Comparison of ENCODE assay signal across 22 mouse cellular contexts in genomic region chr15:101352706-101353465, GRCm38 (mm10). TPM values are rescaled to one million over a fixed set of nuclear protein-coding genes. Genes with fewer than 3 reads are reported as not detected.
DNase-seq lines count a peak whose midpoint lies in the region; ATAC-seq lines count a peak whose summit lies in the region.
"Had no signal": no experiment of that assay in that cellular context is flagged by ENCODE, and none has a peak within 500 bp of the region (broad histone marks: within the 10 kb centered on the region; RNA-seq: fewer than 3 reads in every experiment).

No protein-coding gene starts in this region.

- WGBS in embryonic facial prominence, embryonic 12.5 days: 43% methylated on average over 10 of the region's 10 CpGs
- 53% methylated on average over 10 of the region's 10 CpGs for WGBS in embryonic facial prominence, embryonic 10.5 days
- WGBS in midbrain, embryonic 11.5 days: 56% methylated on average over 10 of the region's 10 CpGs
- WGBS in midbrain, embryonic 16.5 days: 52% methylated on average over 10 of the region's 10 CpGs
- 57% methylated on average over 10 of the region's 10 CpGs for WGBS in forebrain, embryonic 12.5 days

- H3K4me1 ChIP-seq in embryonic facial prominence, embryonic 12.5 days: peaks cover 5% of the 10 kb centered on the region
- H3K4me1 ChIP-seq in embryonic facial prominence, embryonic 10.5 days: peaks cover 17% of the 10 kb centered on the region
- H3K4me1 ChIP-seq in midbrain, embryonic 11.5 days (ENCODE audit: control insufficient read depth, insufficient read depth, low read length): no peaks in the 10 kb centered on the region
- H3K4me1 ChIP-seq in midbrain, embryonic 16.5 days (ENCODE audit: control insufficient read depth, insufficient read depth, low read length): no peaks in the 10 kb centered on the region
- no peaks in the 10 kb centered on the region for H3K4me1 ChIP-seq in forebrain, embryonic 12.5 days
- H3K4me1 ChIP-seq: neural tube, embryonic 12.5 days had no signal

- H3K27me3 ChIP-seq in embryonic facial prominence, embryonic 12.5 days: no peaks in the 10 kb centered on the region
- peaks cover 24% of the 10 kb centered on the region for H3K27me3 ChIP-seq in embryonic facial prominence, embryonic 10.5 days (replicated peaks; ENCODE audit: low read depth, poor library complexity, severe bottlenecking)
- H3K27me3 ChIP-seq in midbrain, embryonic 11.5 days (ENCODE audit: control insufficient read depth, insufficient read depth, low read length): no peaks in the 10 kb centered on the region
- no peaks in the 10 kb centered on the region for H3K27me3 ChIP-seq in midbrain, embryonic 16.5 days (ENCODE audit: control insufficient read depth, insufficient read depth, low read depth, low read length)
- no peaks in the 10 kb centered on the region; the same call in 1 of the 2 replicates for H3K27me3 ChIP-seq in forebrain, embryonic 12.5 days
- H3K27me3 ChIP-seq: heart, embryonic 15.5 days; hindbrain, embryonic 12.5 days; neural tube, embryonic 12.5 days had no signal

- H3K9ac ChIP-seq in embryonic facial prominence, embryonic 12.5 days: no peak overlapping the region
- H3K9ac ChIP-seq in midbrain, embryonic 11.5 days (ENCODE audit: low read length): no peak overlapping the region
- H3K9ac ChIP-seq in midbrain, embryonic 16.5 days (ENCODE audit: low read depth, low read length): no peak overlapping the region
- no peak overlapping the region for H3K9ac ChIP-seq in forebrain, embryonic 12.5 days
- H3K9ac ChIP-seq: heart, embryonic 15.5 days; hindbrain, embryonic 12.5 days; limb, embryonic 12.5 days; liver, embryonic 14.5 days; neural tube, embryonic 12.5 days had no signal

- no peak overlapping the region for H3K4me2 ChIP-seq in embryonic facial prominence, embryonic 12.5 days (replicated peaks)
- H3K4me2 ChIP-seq in midbrain, embryonic 11.5 days: no peak overlapping the region
- no peak overlapping the region for H3K4me2 ChIP-seq in midbrain, embryonic 16.5 days (ENCODE audit: low read length)
- no peak overlapping the region for H3K4me2 ChIP-seq in forebrain, embryonic 12.5 days
- H3K4me2 ChIP-seq: heart, embryonic 15.5 days; hindbrain, embryonic 12.5 days; limb, embryonic 12.5 days; neural tube, embryonic 12.5 days had no signal

- H3K4me3 ChIP-seq in embryonic facial prominence, embryonic 12.5 days: no peak overlapping the region
- no peak overlapping the region for H3K4me3 ChIP-seq in embryonic facial prominence, embryonic 10.5 days
- H3K4me3 ChIP-seq in midbrain, embryonic 11.5 days (ENCODE audit: low read depth, low read length): no peak overlapping the region
- H3K4me3 ChIP-seq in midbrain, embryonic 16.5 days (ENCODE audit: low read depth, low read length): no peak overlapping the region
- no peak overlapping the region for H3K4me3 ChIP-seq in forebrain, embryonic 12.5 days (replicated peaks)
- H3K4me3 ChIP-seq: heart, embryonic 15.5 days; hindbrain, embryonic 12.5 days; left cerebral cortex, adult 2 months; limb, embryonic 12.5 days; neural tube, embryonic 12.5 days had no signal

- H3K27ac ChIP-seq in embryonic facial prominence, embryonic 12.5 days: 0 out of 2 replicates have a peak overlapping the region, but pooled peaks have one; percentile 2
- H3K27ac ChIP-seq in embryonic facial prominence, embryonic 10.5 days (replicated peaks): no peak overlapping the region; the same call in 1 of the 2 replicates
- H3K27ac ChIP-seq in midbrain, embryonic 11.5 days (ENCODE audit: low read depth, low read length): no peak overlapping the region
- H3K27ac ChIP-seq in midbrain, embryonic 16.5 days (ENCODE audit: low read length): no peak overlapping the region
- H3K27ac ChIP-seq in forebrain, embryonic 12.5 days: no peak overlapping the region
- H3K27ac ChIP-seq: heart, embryonic 15.5 days; hindbrain, embryonic 12.5 days; left cerebral cortex, adult 2 months; limb, embryonic 12.5 days; liver, embryonic 14.5 days; neural tube, embryonic 12.5 days had no signal

- no peak for DNase-seq in embryonic facial prominence, embryonic 10.5 days (ENCODE audit: low spot score)
- DNase-seq in midbrain, embryonic 11.5 days (ENCODE audit: low spot score, missing footprints): peak; percentile 82
- DNase-seq in cerebellum, postnatal 10 days: peak; percentile 67 to 76
- no peak for DNase-seq in left cerebral cortex, postnatal 10 days (ENCODE audit: extremely low spot score in 1 of 2, low spot score in 2 of 2)
- DNase-seq in frontal cortex, postnatal 25 days (ENCODE audit: low spot score in 2 of 2): no peak
- DNase-seq: adrenal gland, postnatal 14 days; kidney, postnatal 10 days; spleen, adult 18-20 months; thymus, postnatal 25 days had no signal

- ATAC-seq in embryonic facial prominence, embryonic 12.5 days (ENCODE audit: insufficient number of reproducible peaks, insufficient read depth, low FRiP score, low TSS enrichment): no peak
- ATAC-seq in midbrain, embryonic 11.5 days (ENCODE audit: low FRiP score): no peak
- no peak for ATAC-seq in midbrain, embryonic 16.5 days
- ATAC-seq in forebrain, embryonic 12.5 days (ENCODE audit: low FRiP score): no peak
- ATAC-seq: forebrain, embryonic 14.5 days; lung, postnatal 0 days had no signal

- intact Hi-C loops in left cerebral cortex, postnatal 10 days (cut with DNase I): no loop called here

- no peaks in the 10 kb centered on the region for H3K36me3 ChIP-seq in embryonic facial prominence, embryonic 12.5 days
- no peaks in the 10 kb centered on the region for H3K36me3 ChIP-seq in embryonic facial prominence, embryonic 10.5 days (replicated peaks)
- no peaks in the 10 kb centered on the region for H3K36me3 ChIP-seq in midbrain, embryonic 11.5 days (ENCODE audit: control insufficient read depth, insufficient read depth, low read length)
- no peaks in the 10 kb centered on the region for H3K36me3 ChIP-seq in midbrain, embryonic 16.5 days (ENCODE audit: control insufficient read depth, insufficient read depth, low read length)
- H3K36me3 ChIP-seq in forebrain, embryonic 12.5 days (replicated peaks): no peaks in the 10 kb centered on the region
- H3K36me3 ChIP-seq: heart, embryonic 15.5 days; hindbrain, embryonic 12.5 days; limb, embryonic 12.5 days; neural tube, embryonic 12.5 days had no signal

- H3K9me3 ChIP-seq in embryonic facial prominence, embryonic 12.5 days: no peaks in the 10 kb centered on the region
- H3K9me3 ChIP-seq in embryonic facial prominence, embryonic 10.5 days: no peaks in the 10 kb centered on the region
- H3K9me3 ChIP-seq in midbrain, embryonic 11.5 days (ENCODE audit: control insufficient read depth, low read length): no peaks in the 10 kb centered on the region
- no peaks in the 10 kb centered on the region for H3K9me3 ChIP-seq in midbrain, embryonic 16.5 days (replicated peaks; ENCODE audit: control insufficient read depth, low read length, poor library complexity, severe bottlenecking)
- no peaks in the 10 kb centered on the region for H3K9me3 ChIP-seq in forebrain, embryonic 12.5 days
- H3K9me3 ChIP-seq: heart, embryonic 15.5 days; hindbrain, embryonic 12.5 days; limb, embryonic 12.5 days; neural tube, embryonic 12.5 days had no signal

RNA-seq across cellular contexts. Expression of gene Krt80, which starts 17.1 kb away (rescaled TPM):
- 0.35 and 0.45 TPM in 2 replicates for polyA plus RNA-seq in embryonic facial prominence, embryonic 12.5 days (2016; fragmentation: Nextera tagmentation; extraction: Ambion mirVana)
- 0.04 and 0.16 TPM in 2 replicates for polyA plus RNA-seq in embryonic facial prominence, embryonic 10.5 days (2016; fragmentation: Nextera tagmentation; extraction: Ambion mirVana)
- not detected in 2 replicates for polyA plus RNA-seq in midbrain, embryonic 11.5 days (2014; fragmentation: Nextera tagmentation; extraction: Ambion mirVana)
- polyA plus RNA-seq in midbrain, embryonic 16.5 days (2015; fragmentation: Nextera tagmentation; extraction: Ambion mirVana): 0.10 TPM in 2 replicates
- under 1 TPM; 0.54 to 0.81 TPM for total RNA-seq in left cerebral cortex, postnatal 10 days (2021)
- polyA plus RNA-seq in forebrain, embryonic 12.5 days (2016; fragmentation: Nextera tagmentation; extraction: Ambion mirVana): not detected in 2 replicates
- total RNA-seq: CH12.LX had no signal
- polyA plus RNA-seq: forebrain, embryonic 14.5 days; neural tube, embryonic 12.5 days had no signal

RNA-seq across cellular contexts. Expression of gene Krt7, which starts 58.0 kb away (rescaled TPM):
- polyA plus RNA-seq in embryonic facial prominence, embryonic 12.5 days (2016; fragmentation: Nextera tagmentation; extraction: Ambion mirVana): 14.2 and 15.7 TPM in 2 replicates
- polyA plus RNA-seq in embryonic facial prominence, embryonic 10.5 days (2016; fragmentation: Nextera tagmentation; extraction: Ambion mirVana): 16.2 and 17.4 TPM in 2 replicates
- polyA plus RNA-seq in midbrain, embryonic 11.5 days (2014; fragmentation: Nextera tagmentation; extraction: Ambion mirVana): 4.2 and 7.2 TPM in 2 replicates
- polyA plus RNA-seq in midbrain, embryonic 16.5 days (2015; fragmentation: Nextera tagmentation; extraction: Ambion mirVana): 0.34 and 1.1 TPM in 2 replicates
- not detected for total RNA-seq in left cerebral cortex, postnatal 10 days (2021)
- 3.9 and 6.4 TPM in 2 replicates for polyA plus RNA-seq in forebrain, embryonic 12.5 days (2016; fragmentation: Nextera tagmentation; extraction: Ambion mirVana)

RNA-seq across cellular contexts. Expression of gene 6030408B16Rik, which starts 59.9 kb away (rescaled TPM):
- polyA plus RNA-seq in embryonic facial prominence, embryonic 12.5 days (2016; fragmentation: Nextera tagmentation; extraction: Ambion mirVana): 1.0 and 1.1 TPM in 2 replicates
- 0.59 and 0.71 TPM in 2 replicates for polyA plus RNA-seq in embryonic facial prominence, embryonic 10.5 days (2016; fragmentation: Nextera tagmentation; extraction: Ambion mirVana)
- 0.33 TPM in 1 of 2 replicates, not detected in the other for polyA plus RNA-seq in midbrain, embryonic 11.5 days (2014; fragmentation: Nextera tagmentation; extraction: Ambion mirVana)
- 0.19 and 0.26 TPM in 2 replicates for polyA plus RNA-seq in midbrain, embryonic 16.5 days (2015; fragmentation: Nextera tagmentation; extraction: Ambion mirVana)
- total RNA-seq in left cerebral cortex, postnatal 10 days (2021): under 1 TPM in 1 of 2 experiments, not detected in 1; 0.30 TPM
- polyA plus RNA-seq in forebrain, embryonic 12.5 days (2016; fragmentation: Nextera tagmentation; extraction: Ambion mirVana): 0.27 and 0.28 TPM in 2 replicates
- total RNA-seq: megakaryocyte, adult 5-6 weeks had no signal

Comparison
In these comparisons a context has a peak if more than half of its experiments do, and no peak if none do; other contexts are left out.
1. DNase-seq: peak in midbrain, embryonic 11.5 days (single experiment) and cerebellum, postnatal 10 days (2 of 2); none in embryonic facial prominence, embryonic 10.5 days (single experiment), left cerebral cortex, postnatal 10 days (0 of 2) and frontal cortex, postnatal 25 days (0 of 2).